Mouse (Mus musculus) heart, embryonic 16.5 days (tissue): ENCODE results near the gene Hist1h2bh. TPM values are rescaled to one million over a fixed set of nuclear protein-coding genes. Genes with fewer than 3 reads are reported as not detected.
A peak's percentile ranks its signal among the peaks of the same experiment; 100 is the strongest.
"Not testable (repeated sequence)": the region's sequence is repeated elsewhere in the genome, so short reads cannot be mapped to it uniquely, and the experiment has no call there.

Experiments
- ATAC-seq: fragments of 200-750 bp; cut with Nextera tagmentation; replicated peaks from 2 replicates; pipeline ENCODE4 v1.8.0; 2017; ENCODE audit warnings: moderate number of reproducible peaks; ENCODE audit not compliant: insufficient read depth, low FRiP score; ENCODE audit errors: extremely low read depth
- H3K27ac ChIP-seq: fragments of 300-500 bp; sonication (generic); 2 replicates; pipeline ENCODE4 v1.5.1; 2014; ENCODE audit warnings: mild to moderate bottlenecking, low read length, control low read depth, moderate library complexity
- H3K27me3 ChIP-seq: fragments of 300-500 bp; sonication (generic); 2 replicates; pipeline ENCODE4 v1.6.1; 2014; ENCODE audit warnings: low read length, mixed read lengths; ENCODE audit not compliant: control insufficient read depth, insufficient read depth
- H3K36me3 ChIP-seq: fragments of 300-500 bp; sonication (generic); 2 replicates; pipeline ENCODE4 v1.6.1; 2014; ENCODE audit not compliant: control insufficient read depth, insufficient read depth
- H3K4me1 ChIP-seq: fragments of 300-500 bp; sonication (generic); 2 replicates; pipeline ENCODE4 v1.6.1; 2014; ENCODE audit warnings: low read length, mixed read lengths; ENCODE audit not compliant: control insufficient read depth, insufficient read depth
- H3K4me2 ChIP-seq: fragments of 300-500 bp; sonication (generic); 2 replicates; pipeline ENCODE4 v1.6.1; 2014; ENCODE audit warnings: low read depth, mild to moderate bottlenecking, control low read depth, low read length
- H3K4me3 ChIP-seq: fragments of 300-500 bp; sonication (generic); 2 replicates; pipeline ENCODE4 v1.5.1; 2014; ENCODE audit warnings: mild to moderate bottlenecking, control low read depth, low read length
- H3K9ac ChIP-seq: fragments of 300-500 bp; sonication (generic); 2 replicates; pipeline ENCODE4 v1.6.1; 2014; ENCODE audit warnings: low read length, control low read depth
- H3K9me3 ChIP-seq: fragments of 300-500 bp; sonication (generic); replicated peaks from 2 replicates; pipeline ENCODE4 v1.6.1; 2016; ENCODE audit warnings: low read length; ENCODE audit not compliant: control insufficient read depth
- WGBS: fragments of 180-500 bp; shearing (Covaris S2); extraction: QIAGEN DNeasy Blood & Tissue Kit; methylation state at CpG from one replicate; pipeline ENCODE4 v1.1.7; 2014; 5-methylcytosine and 5-hydroxymethylcytosine counted together
- polyA plus RNA-seq: library from polyadenylated mRNA; unstranded; fragments of >200 nt; fragmentation: Nextera tagmentation; extraction: Ambion mirVana; gene quantifications from 2 replicates; pipeline ENCODE4 v1.2.1, GENCODE M21; 2015

Hist1h2bh gene
- polyA plus RNA-seq, 1 experiment from 2014 or later, result 0.38 TPM

DNA sequence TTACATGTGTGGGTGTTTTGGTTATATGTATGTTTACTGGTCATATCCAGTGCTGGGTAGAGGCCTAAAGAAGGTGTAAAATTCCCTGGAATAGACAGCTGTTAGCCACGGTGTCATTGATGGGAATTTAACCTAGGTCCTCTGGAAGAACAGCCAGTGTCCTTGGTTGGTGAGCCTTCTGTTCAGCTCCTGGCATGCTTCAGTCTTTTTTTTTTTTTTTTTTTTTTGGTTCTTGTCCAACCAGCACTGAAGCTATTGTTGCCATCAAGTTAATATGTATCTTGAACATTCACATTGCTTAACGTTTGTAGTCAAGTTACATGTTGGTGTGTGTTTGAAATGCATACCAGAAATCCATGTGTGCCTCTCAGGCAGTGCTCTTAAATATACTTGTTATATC is 21.3 kb upstream of the Hist1h2bh start:
- no peak overlapping the region for H3K27ac ChIP-seq
- H3K36me3 ChIP-seq, result no peaks in the 10 kb centered on the region
- H3K9ac ChIP-seq, result no peak overlapping the region
- 83% methylated on average over 2 of the region's 2 CpGs for WGBS
- no peak for ATAC-seq
- H3K4me2 ChIP-seq, result no peak overlapping the region
- H3K9me3 ChIP-seq, result no peaks in the 10 kb centered on the region
- no peaks in the 10 kb centered on the region for H3K4me1 ChIP-seq
- H3K4me3 ChIP-seq, result no peak overlapping the region
- no peaks in the 10 kb centered on the region for H3K27me3 ChIP-seq

GRCm38 (mm10) chr13:23562699-23563462 is 19.7 kb upstream of the Hist1h2bh start:
- no peaks in the 10 kb centered on the region for H3K27me3 ChIP-seq
- no peaks in the 10 kb centered on the region for H3K9me3 ChIP-seq
- ATAC-seq, result peak; percentile 49; the same call in 1 of the 2 replicates
- peak overlapping the region; percentile 98 for H3K27ac ChIP-seq
- WGBS, result 2% methylated on average over 18 of the region's 18 CpGs
- no peaks in the 10 kb centered on the region for H3K36me3 ChIP-seq
- peak overlapping the region; percentile 56 for H3K4me3 ChIP-seq
- H3K4me2 ChIP-seq, result peak overlapping the region; percentile 91
- no peaks in the 10 kb centered on the region for H3K4me1 ChIP-seq
- H3K9ac ChIP-seq, result peak overlapping the region; percentile 71

DNA sequence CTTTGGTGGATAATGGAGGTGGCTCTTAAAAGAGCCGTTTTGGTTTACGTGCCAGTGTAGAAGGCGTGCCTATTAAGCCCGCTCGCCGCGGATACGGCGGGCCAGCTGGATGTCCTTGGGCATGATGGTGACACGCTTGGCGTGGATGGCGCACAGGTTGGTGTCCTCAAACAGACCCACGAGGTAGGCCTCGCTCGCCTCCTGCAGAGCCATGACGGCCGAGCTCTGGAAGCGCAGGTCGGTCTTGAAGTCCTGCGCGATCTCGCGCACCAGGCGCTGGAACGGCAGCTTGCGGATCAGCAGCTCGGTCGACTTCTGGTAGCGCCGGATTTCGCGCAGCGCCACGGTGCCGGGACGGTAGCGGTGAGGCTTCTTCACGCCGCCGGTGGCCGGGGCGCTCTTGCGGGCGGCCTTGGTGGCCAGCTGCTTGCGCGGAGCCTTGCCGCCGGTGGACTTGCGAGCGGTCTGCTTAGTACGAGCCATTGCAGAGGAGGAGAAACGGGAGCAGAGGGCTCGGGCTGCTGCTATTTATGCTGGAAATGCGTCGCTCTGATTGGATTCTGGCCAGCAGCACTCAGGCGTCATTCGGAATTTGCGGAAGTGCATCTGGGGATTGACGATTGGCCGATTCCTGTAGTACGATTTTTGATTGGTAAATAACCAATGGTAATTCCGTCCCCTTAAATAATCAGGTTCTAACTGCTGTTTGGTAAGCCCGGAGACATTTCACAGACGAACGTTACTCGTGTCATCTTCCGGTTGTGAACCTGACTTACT is 18.9 kb upstream of the Hist1h2bh start, which contains the start of gene Hist1h3e:
Gene Hist1h3e, minus strand, starts transcription at position 487 of the 777 bp plus-strand sequence.
- peak within 1 kb of the TSS; percentile 56 for H3K4me3 ChIP-seq
- not testable (repeated sequence) for H3K4me1 ChIP-seq, H3K36me3 ChIP-seq, H3K9me3 ChIP-seq, H3K27me3 ChIP-seq
- peak; percentile 90 for ATAC-seq
- H3K27ac ChIP-seq, result peak within 1 kb of the TSS; percentile 98
- peak within 1 kb of the TSS; percentile 91 for H3K4me2 ChIP-seq
- WGBS, result 0% methylated on average over 52 of the region's 67 CpGs
- peak within 1 kb of the TSS; percentile 74 for H3K9ac ChIP-seq

DNA sequence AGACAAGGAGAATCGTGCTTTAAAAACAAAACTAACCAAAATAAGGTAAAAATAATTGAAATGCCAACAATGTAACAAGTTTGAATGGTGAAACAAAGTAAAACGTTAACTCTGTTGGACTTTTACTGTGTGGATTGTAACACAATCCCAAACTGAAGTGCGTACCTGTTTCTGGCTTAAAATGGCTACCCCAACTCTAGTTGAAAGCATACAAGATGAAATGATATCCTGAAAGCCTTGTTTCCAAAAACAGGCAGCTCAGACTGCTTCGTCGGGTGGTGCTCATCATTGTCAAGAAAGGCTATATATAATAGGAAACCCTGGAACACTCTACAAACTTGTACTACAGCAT is 18.3 kb upstream of the Hist1h2bh start:
- H3K4me3 ChIP-seq, result peak overlapping the region; percentile 56
- peak overlapping the region; percentile 91 for H3K4me2 ChIP-seq
- H3K27me3 ChIP-seq, H3K9me3 ChIP-seq, ATAC-seq, H3K4me1 ChIP-seq, H3K36me3 ChIP-seq: not testable (repeated sequence)
- H3K27ac ChIP-seq, result peak overlapping the region; percentile 98
- 0% methylated on average over 2 of the region's 5 CpGs for WGBS
- H3K9ac ChIP-seq, result peak overlapping the region; percentile 74; the same call in 1 of the 2 replicates

DNA sequence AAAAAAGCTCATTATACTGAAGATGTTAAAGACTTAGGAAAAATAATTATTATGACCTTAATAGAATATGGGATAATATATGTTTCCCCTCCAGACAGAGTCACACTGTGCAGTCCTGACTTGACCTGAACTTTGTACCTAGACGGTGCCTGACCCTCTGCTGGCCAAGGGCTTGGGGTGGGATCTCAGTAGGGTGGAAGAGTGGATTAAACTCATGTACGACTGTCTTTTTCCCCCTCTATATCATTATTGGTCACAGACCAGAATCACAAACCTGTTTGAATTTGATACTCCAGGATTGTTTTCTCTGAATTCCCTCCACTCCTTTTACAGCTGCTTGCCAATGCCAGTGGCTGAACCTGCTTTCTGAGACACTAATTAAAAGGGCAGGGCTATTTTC is 17.5 kb upstream of the Hist1h2bh start:
- not testable (repeated sequence) for H3K4me2 ChIP-seq, H3K9ac ChIP-seq

GRCm38 (mm10) chr13:23556906-23557305 is 13.7 kb upstream of the Hist1h2bh start:
- 0 out of 2 replicates have a peak overlapping the region, but pooled peaks have one; percentile 4 for H3K4me2 ChIP-seq
- WGBS, result 72% methylated on average over 3 of the region's 3 CpGs
- H3K4me3 ChIP-seq, result no peak overlapping the region
- no peaks in the 10 kb centered on the region for H3K27me3 ChIP-seq
- H3K27ac ChIP-seq, result no peak overlapping the region; the same call in 1 of the 2 replicates
- H3K9ac ChIP-seq, result no peak overlapping the region
- no peaks in the 10 kb centered on the region for H3K9me3 ChIP-seq
- peaks cover 6% of the 10 kb centered on the region for H3K4me1 ChIP-seq
- ATAC-seq, result no peak
- H3K36me3 ChIP-seq, result no peaks in the 10 kb centered on the region

More for the DNA sequence above, 17.5 kb upstream of the Hist1h2bh start:
- H3K9me3 ChIP-seq, H3K4me3 ChIP-seq, H3K27me3 ChIP-seq, H3K4me1 ChIP-seq, H3K36me3 ChIP-seq, H3K27ac ChIP-seq, ATAC-seq: not testable (repeated sequence)
- 38% methylated on average over 2 of the region's 2 CpGs for WGBS

DNA sequence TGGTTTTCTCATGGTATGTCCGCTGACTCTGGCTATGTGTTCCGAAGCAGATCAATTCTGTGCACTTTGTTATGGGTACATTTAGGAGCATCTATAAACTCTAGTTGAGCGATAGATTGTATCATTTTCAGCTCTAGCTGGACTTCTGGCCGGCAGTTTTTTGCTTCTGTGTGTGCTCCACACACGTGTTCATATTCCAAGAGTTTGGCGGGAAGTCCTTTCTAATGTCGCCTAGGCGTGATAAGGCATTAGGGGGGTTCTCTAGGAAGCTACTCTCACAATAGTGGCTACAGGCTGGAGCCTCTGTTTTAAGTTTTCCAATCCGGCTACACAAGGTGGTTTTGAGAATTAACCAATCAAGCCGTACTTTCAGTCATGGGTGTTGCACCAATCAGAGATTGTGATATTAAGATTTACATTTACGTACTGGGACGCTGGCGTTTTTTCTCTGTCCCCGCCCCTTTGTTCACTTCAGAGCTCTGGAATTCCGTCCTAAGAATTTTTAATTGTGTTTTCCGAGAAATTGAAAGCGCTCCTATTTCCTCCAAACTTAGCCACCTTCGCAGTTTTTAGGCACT is 12.7 kb upstream of the Hist1h2bh start:
- Histone ChIP-seq H3K27ac (peak overlapping the region; percentile 93), H3K9me3 (no peaks in the 10 kb centered on the region), H3K4me1 (peaks cover 6% of the 10 kb centered on the region), H3K36me3 (no peaks in the 10 kb centered on the region), H3K9ac (peak overlapping the region; percentile 85), H3K4me2 (peak overlapping the region; percentile 90), H3K4me3 (peak overlapping the region; percentile 55), H3K27me3 (no peaks in the 10 kb centered on the region)
- 0% methylated on average over 18 of the region's 18 CpGs for WGBS
- peak; percentile 72 for ATAC-seq

DNA sequence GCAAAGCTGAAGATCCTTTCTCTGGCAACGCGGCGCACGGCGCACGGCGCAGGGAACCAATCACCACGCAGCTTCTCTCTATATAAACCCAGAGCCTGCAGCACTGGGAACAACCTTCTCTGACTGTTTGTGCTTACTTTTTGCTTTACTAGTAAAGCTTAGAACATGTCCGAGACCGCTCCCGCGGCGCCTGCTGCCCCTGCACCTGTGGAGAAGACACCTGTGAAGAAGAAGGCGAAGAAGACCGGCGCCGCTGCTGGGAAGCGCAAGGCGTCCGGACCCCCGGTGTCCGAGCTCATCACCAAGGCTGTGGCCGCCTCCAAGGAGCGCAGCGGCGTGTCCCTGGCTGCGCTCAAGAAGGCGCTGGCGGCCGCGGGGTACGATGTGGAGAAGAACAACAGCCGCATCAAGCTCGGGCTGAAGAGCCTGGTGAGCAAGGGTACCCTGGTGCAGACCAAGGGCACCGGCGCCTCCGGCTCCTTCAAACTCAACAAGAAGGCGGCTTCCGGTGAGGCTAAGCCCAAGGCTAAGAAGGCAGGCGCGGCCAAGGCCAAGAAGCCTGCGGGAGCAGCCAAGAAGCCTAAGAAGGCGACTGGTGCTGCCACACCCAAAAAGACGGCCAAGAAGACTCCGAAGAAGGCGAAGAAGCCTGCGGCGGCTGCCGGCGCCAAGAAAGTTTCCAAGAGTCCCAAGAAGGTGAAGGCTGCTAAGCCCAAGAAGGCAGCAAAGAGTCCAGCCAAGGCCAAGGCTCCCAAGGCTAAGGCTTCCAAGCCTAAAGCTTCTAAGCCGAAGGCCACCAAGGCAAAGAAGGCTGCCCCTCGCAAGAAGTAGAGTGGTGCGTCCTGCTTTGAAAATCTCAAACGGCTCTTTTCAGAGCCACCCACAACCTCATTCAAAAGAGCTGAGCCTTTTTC is 12.0 kb upstream of the Hist1h2bh start:
- WGBS, result under 1% methylated on average over 54 of the region's 54 CpGs
- H3K27me3 ChIP-seq, result no peaks in the 10 kb centered on the region
- H3K9ac ChIP-seq, result peak overlapping the region; percentile 85
- peak; percentile 77 for ATAC-seq
- H3K4me3 ChIP-seq, result peak overlapping the region; percentile 55
- peaks cover 10% of the 10 kb centered on the region for H3K4me1 ChIP-seq
- no peaks in the 10 kb centered on the region for H3K36me3 ChIP-seq
- no peaks in the 10 kb centered on the region for H3K9me3 ChIP-seq
- H3K4me2 ChIP-seq, result peak overlapping the region; percentile 90
- peak overlapping the region; percentile 93 for H3K27ac ChIP-seq
